ENCODE assay signal across 23 mouse cellular contexts in genomic region chr17:86772929-86773588, GRCm38 (mm10). TPM values are rescaled to one million over a fixed set of nuclear protein-coding genes. Genes with fewer than 3 reads are reported as not detected.
"Had no signal": no experiment of that assay in that cellular context is flagged by ENCODE, and none has a peak within 500 bp of the region (broad histone marks: within the 10 kb centered on the region; RNA-seq: fewer than 3 reads in every experiment).

No protein-coding gene starts in this region.

- H3K9ac ChIP-seq: forebrain, postnatal 0 days; hindbrain, embryonic 13.5 days; hindbrain, embryonic 15.5 days; kidney, embryonic 15.5 days; limb, embryonic 13.5 days; limb, embryonic 15.5 days; liver, embryonic 12.5 days; liver, embryonic 14.5 days had no signal

- H3K36me3 ChIP-seq: hindbrain, embryonic 13.5 days; hindbrain, embryonic 15.5 days; kidney, embryonic 15.5 days; limb, embryonic 13.5 days; limb, embryonic 15.5 days; liver, embryonic 12.5 days had no signal

- H3K4me3 ChIP-seq: hindbrain, embryonic 13.5 days; hindbrain, embryonic 15.5 days; kidney, embryonic 15.5 days; limb, embryonic 13.5 days; limb, embryonic 15.5 days; liver, embryonic 12.5 days had no signal

- H3K4me2 ChIP-seq: heart, embryonic 11.5 days; hindbrain, embryonic 13.5 days; kidney, embryonic 15.5 days; limb, embryonic 13.5 days; limb, embryonic 15.5 days; liver, embryonic 12.5 days had no signal

- H3K27me3 ChIP-seq: hindbrain, embryonic 13.5 days; hindbrain, embryonic 15.5 days; kidney, embryonic 15.5 days; limb, embryonic 13.5 days; limb, embryonic 15.5 days; liver, embryonic 12.5 days had no signal

- DNase-seq: forebrain, postnatal 0 days; gastrocnemius, postnatal 14 days; gastrocnemius, postnatal 36 days; heart, adult 18-20 months; heart, postnatal 10 days; kidney, adult 11 months; kidney, adult 2 months; kidney, adult 9 months; kidney, postnatal 14 days; kidney, postnatal 36 days; left cerebral cortex, postnatal 4 days had no signal

- H3K9me3 ChIP-seq: hindbrain, embryonic 13.5 days; hindbrain, embryonic 15.5 days; kidney, embryonic 15.5 days; limb, embryonic 13.5 days; limb, embryonic 15.5 days; liver, embryonic 12.5 days had no signal

- ATAC-seq: forebrain, postnatal 0 days; hindbrain, postnatal 0 days; intestine, embryonic 16.5 days; liver, embryonic 12.5 days had no signal

- H3K27ac ChIP-seq: hindbrain, embryonic 13.5 days; hindbrain, embryonic 15.5 days; hindbrain, postnatal 0 days; kidney, embryonic 15.5 days; kidney, postnatal 0 days; limb, embryonic 13.5 days; limb, embryonic 15.5 days; liver, embryonic 12.5 days; liver, embryonic 14.5 days had no signal

RNA-seq across cellular contexts. Expression of gene Epas1, which starts 19.6 kb away (rescaled TPM):
- total RNA-seq: hematopoietic stem cell, adult 5-6 weeks had no signal
